Mouse (Mus musculus) induced T-regulatory cell, adult 2 months (primary cell): ENCODE results near the gene Fcrla.
A peak's percentile ranks its signal among the peaks of the same experiment; 100 is the strongest.

Experiments
- DNase-seq: peaks from one replicate; pipeline ENCODE4 v3.0.0-alpha.2; 2012; ENCODE audit warnings: low read depth

Gene Fcrla

GRCm38 (mm10) chr1:170928467-170928866 is 1.1 kb upstream of the Fcrla start:
- no peak for DNase-seq

GRCm38 (mm10) chr1:170926941-170927340 is 442 bp downstream of the Fcrla start:
- DNase-seq: no peak

GRCm38 (mm10) chr1:170924485-170924884 is 2.9 kb downstream of the Fcrla start:
- peak; percentile 23 for DNase-seq

- DNase-seq: no peak
Measured at GRCm38 (mm10) chr1:170919308-170919707, 8.1 kb downstream of the Fcrla start.

- DNase-seq: no peak
Measured at GRCm38 (mm10) chr1:170915657-170916056, 11.7 kb downstream of the Fcrla start.

- no peak for DNase-seq
Measured at GRCm38 (mm10) chr1:170912891-170913615, 14.3 kb downstream of the Fcrla start, which contains the start of gene Fcrlb. Gene Fcrlb (minus strand): TSS chr1:170912941.

GRCm38 (mm10) chr1:170911907-170912660 is 15.3 kb downstream of the Fcrla start:
- no peak for DNase-seq

- DNase-seq: no peak
Measured at GRCm38 (mm10) chr1:170908341-170908740, 19.0 kb downstream of the Fcrla start.

- DNase-seq: no peak
Measured at GRCm38 (mm10) chr1:170907456-170908191, 19.8 kb downstream of the Fcrla start.

- DNase-seq: no peak
Measured at GRCm38 (mm10) chr1:170907111-170907455, 20.3 kb downstream of the Fcrla start.

- no peak for DNase-seq
Measured at GRCm38 (mm10) chr1:170903485-170903884, 23.9 kb downstream of the Fcrla start.

- peak; percentile 92 for DNase-seq
Measured at GRCm38 (mm10) chr1:170901536-170902238, 25.7 kb downstream of the Fcrla start.

- peak; percentile 90 for DNase-seq
Measured at GRCm38 (mm10) chr1:170900799-170901467, 26.4 kb downstream of the Fcrla start.

GRCm38 (mm10) chr1:170898413-170899075 is 28.8 kb downstream of the Fcrla start:
- no peak for DNase-seq

- no peak for DNase-seq
Measured at GRCm38 (mm10) chr1:170896651-170897281, 30.6 kb downstream of the Fcrla start.

GRCm38 (mm10) chr1:170894603-170895602 is 32.5 kb downstream of the Fcrla start:
- peak; percentile 80 for DNase-seq

- DNase-seq: no peak
Measured at GRCm38 (mm10) chr1:170892279-170892678, 35.1 kb downstream of the Fcrla start.

- DNase-seq: no peak
Measured at GRCm38 (mm10) chr1:170891646-170892045, 35.7 kb downstream of the Fcrla start.

- DNase-seq: no peak
Measured at GRCm38 (mm10) chr1:170889310-170889709, 38.1 kb downstream of the Fcrla start.
